Mouse (Mus musculus) testis, adult 2 months (tissue): ENCODE data around the gene Slc7a14.

ENCODE experiments used
- CTCF ChIP-seq: fragments of 200-500 bp; IDR thresholded peaks from 2 replicates; pipeline ENCODE4 v1.5.1; 2012; ENCODE audit warnings: low read depth, mild to moderate bottlenecking, inconsistent platforms, low read length, moderate library complexity; ENCODE audit not compliant: control insufficient read depth, insufficient read depth, insufficient replicate concordance
- POLR2A ChIP-seq: fragments of 200-500 bp; IDR thresholded peaks from 2 replicates; pipeline ENCODE4 v1.6.1; 2012; ENCODE audit warnings: low read depth, mild to moderate bottlenecking, inconsistent platforms, low read length, moderate library complexity; ENCODE audit not compliant: control insufficient read depth

DNA sequence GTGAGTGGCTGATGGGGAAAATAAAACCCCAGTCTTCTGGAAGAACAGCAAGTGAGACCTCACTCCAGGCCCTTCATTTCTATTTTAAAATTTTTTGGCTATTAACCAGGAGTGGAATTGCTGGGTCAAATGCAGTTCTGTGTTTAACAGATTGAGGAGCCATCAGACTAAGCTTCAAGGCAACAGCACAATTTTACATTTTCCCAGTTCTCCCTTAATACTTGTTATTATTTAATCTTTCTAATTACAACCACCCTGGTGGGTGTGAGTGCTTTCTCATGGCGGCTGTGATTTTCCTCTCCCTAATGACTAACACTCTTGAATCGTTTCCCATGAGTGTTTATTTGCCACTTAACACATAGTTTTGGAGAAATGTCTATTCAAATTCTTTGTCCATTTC is 29.1 kb downstream of the Slc7a14 start:
- no peak for TF ChIP-seq POLR2A
- TF ChIP-seq CTCF, result no peak
